ENCODE assay signal across 9 mouse cellular contexts in genomic region chr7:83745413-83746106, GRCm38 (mm10). TPM values are rescaled to one million over a fixed set of nuclear protein-coding genes. Genes with fewer than 3 reads are reported as not detected.
DNase-seq lines count a peak whose midpoint lies in the region; ATAC-seq lines count a peak whose summit lies in the region.
"Had no signal": no experiment of that assay in that cellular context is flagged by ENCODE, and none has a peak within 500 bp of the region (broad histone marks: within the 10 kb centered on the region; RNA-seq: fewer than 3 reads in every experiment).

Il16 (minus strand) TSS chr7:83745726.

- no peak within 1 kb of the TSS for H3K4me3 ChIP-seq in midbrain, embryonic 13.5 days (replicated peaks)
- no peak within 1 kb of the TSS for H3K4me3 ChIP-seq in midbrain, embryonic 14.5 days (replicated peaks; ENCODE audit: low read depth, low read length)
- H3K4me3 ChIP-seq in intestine, embryonic 14.5 days (ENCODE audit: low read depth, low read length): 0 out of 2 replicates have a peak within 1 kb of the TSS, but pooled peaks have one; percentile 15
- H3K4me3 ChIP-seq in forebrain, embryonic 14.5 days (ENCODE audit: low read depth, low read length): no peak within 1 kb of the TSS

- no peak within 1 kb of the TSS for H3K9ac ChIP-seq in midbrain, embryonic 13.5 days (replicated peaks)
- no peak within 1 kb of the TSS for H3K9ac ChIP-seq in midbrain, embryonic 14.5 days (replicated peaks; ENCODE audit: low read length)
- 0 out of 2 replicates have a peak within 1 kb of the TSS, but pooled peaks have one; percentile 8 for H3K9ac ChIP-seq in intestine, embryonic 14.5 days (ENCODE audit: low read length)
- no peak within 1 kb of the TSS for H3K9ac ChIP-seq in forebrain, embryonic 14.5 days (ENCODE audit: low read length)
- H3K9ac ChIP-seq: liver, embryonic 14.5 days had no signal

- ATAC-seq in midbrain, embryonic 13.5 days: peak; percentile 29; the same call in 1 of the 2 replicates
- ATAC-seq in midbrain, embryonic 14.5 days (ENCODE audit: low FRiP score, low TSS enrichment): no peak
- peak; percentile 74 for ATAC-seq in intestine, embryonic 14.5 days (replicated peaks; ENCODE audit: low FRiP score, low TSS enrichment, low read depth)
- ATAC-seq in neutrophil, adult 5-6 weeks (ENCODE audit: extremely low read depth, insufficient number of reproducible peaks, low FRiP score, poor library complexity, severe bottlenecking): 0 out of 2 replicates have a peak, but pooled peaks have one; percentile 13
- no peak for ATAC-seq in forebrain, embryonic 14.5 days

- H3K9me3 ChIP-seq in midbrain, embryonic 13.5 days: no peaks in the 10 kb centered on the region
- no peaks in the 10 kb centered on the region for H3K9me3 ChIP-seq in midbrain, embryonic 14.5 days (ENCODE audit: control insufficient read depth, low read length)
- H3K9me3 ChIP-seq in intestine, embryonic 14.5 days (ENCODE audit: control insufficient read depth, low read length): no peaks in the 10 kb centered on the region
- no peaks in the 10 kb centered on the region for H3K9me3 ChIP-seq in forebrain, embryonic 14.5 days (replicated peaks; ENCODE audit: control insufficient read depth, low read length)

- no peak within 1 kb of the TSS for H3K27ac ChIP-seq in midbrain, embryonic 13.5 days
- H3K27ac ChIP-seq in midbrain, embryonic 14.5 days (replicated peaks; ENCODE audit: low read depth, low read length): no peak within 1 kb of the TSS
- peak within 1 kb of the TSS; percentile 74 for H3K27ac ChIP-seq in intestine, embryonic 14.5 days (ENCODE audit: low read depth)
- H3K27ac ChIP-seq in forebrain, embryonic 14.5 days (ENCODE audit: low read depth, low read length): no peak within 1 kb of the TSS
- H3K27ac ChIP-seq: liver, embryonic 14.5 days had no signal

- no peak within 1 kb of the TSS for H3K4me2 ChIP-seq in midbrain, embryonic 13.5 days (replicated peaks)
- no peak within 1 kb of the TSS for H3K4me2 ChIP-seq in midbrain, embryonic 14.5 days (ENCODE audit: low read length)
- peak within 1 kb of the TSS; percentile 42 for H3K4me2 ChIP-seq in intestine, embryonic 14.5 days (ENCODE audit: low read length)
- no peak within 1 kb of the TSS for H3K4me2 ChIP-seq in forebrain, embryonic 14.5 days (ENCODE audit: low read length)

- no peaks in the 10 kb centered on the region for H3K36me3 ChIP-seq in midbrain, embryonic 13.5 days
- H3K36me3 ChIP-seq in midbrain, embryonic 14.5 days (ENCODE audit: control insufficient read depth, insufficient read depth, low read length): no peaks in the 10 kb centered on the region
- no peaks in the 10 kb centered on the region for H3K36me3 ChIP-seq in intestine, embryonic 14.5 days (ENCODE audit: control insufficient read depth, insufficient read depth, low read length)
- H3K36me3 ChIP-seq in forebrain, embryonic 14.5 days (ENCODE audit: control insufficient read depth, insufficient read depth, low read length): no peaks in the 10 kb centered on the region

- H3K4me1 ChIP-seq in midbrain, embryonic 13.5 days (replicated peaks): peaks cover 18% of the 10 kb centered on the region; the same call in 1 of the 2 replicates
- 0 out of 2 replicates have a peak, but pooled peaks cover 5% of the 10 kb centered on the region for H3K4me1 ChIP-seq in midbrain, embryonic 14.5 days (ENCODE audit: control insufficient read depth, insufficient read depth, low read length)
- peaks cover 14% of the 10 kb centered on the region for H3K4me1 ChIP-seq in intestine, embryonic 14.5 days (replicated peaks; ENCODE audit: control insufficient read depth, insufficient read depth, low read length)
- no peaks in the 10 kb centered on the region for H3K4me1 ChIP-seq in forebrain, embryonic 14.5 days (ENCODE audit: control insufficient read depth, insufficient read depth, low read length)

- DNase-seq in cerebellum, adult 9-10 months: peak; percentile 27
- no peak for DNase-seq in cerebellum, postnatal 4 days (ENCODE audit: low spot score in 2 of 2)
- no peak for DNase-seq in midbrain, embryonic 14.5 days
- peak; percentile 69 for DNase-seq in intestine, embryonic 14.5 days (ENCODE audit: low spot score)
- no peak for DNase-seq in forebrain, embryonic 14.5 days (ENCODE audit: low spot score)
- DNase-seq in thymus, postnatal 36 days: no peak

- 0 out of 2 replicates have a peak, but pooled peaks cover 4% of the 10 kb centered on the region for H3K27me3 ChIP-seq in midbrain, embryonic 13.5 days
- no peaks in the 10 kb centered on the region for H3K27me3 ChIP-seq in midbrain, embryonic 14.5 days (ENCODE audit: control insufficient read depth, insufficient read depth, low read length)
- H3K27me3 ChIP-seq in intestine, embryonic 14.5 days (replicated peaks; ENCODE audit: control insufficient read depth, insufficient read depth, low read length): no peaks in the 10 kb centered on the region
- no peaks in the 10 kb centered on the region for H3K27me3 ChIP-seq in forebrain, embryonic 14.5 days (replicated peaks; ENCODE audit: control insufficient read depth, insufficient read depth, low read length)

- WGBS in midbrain, embryonic 13.5 days: 48% methylated on average over 20 of the region's 20 CpGs
- 47% methylated on average over 20 of the region's 20 CpGs for WGBS in midbrain, embryonic 14.5 days
- WGBS in intestine, embryonic 14.5 days: 22% methylated on average over 20 of the region's 20 CpGs
- 66% methylated on average over 20 of the region's 20 CpGs for WGBS in forebrain, embryonic 14.5 days

RNA-seq across cellular contexts. Expression of gene Il16, which starts in this region (rescaled TPM):
- 0.74 and 0.88 TPM in 2 replicates for polyA plus RNA-seq in midbrain, embryonic 13.5 days (2015; fragmentation: Nextera tagmentation; extraction: Ambion mirVana)
- 0.43 and 0.70 TPM in 2 replicates for polyA plus RNA-seq in midbrain, embryonic 14.5 days (2014; fragmentation: Nextera tagmentation; extraction: Ambion mirVana)
- polyA plus RNA-seq in intestine, embryonic 14.5 days (2014; fragmentation: Nextera tagmentation; extraction: Ambion mirVana): 3.4 and 3.7 TPM in 2 replicates
- 454 and 474 TPM in 2 replicates for total RNA-seq in neutrophil, adult 5-6 weeks (2017)
- polyA plus RNA-seq in forebrain, embryonic 14.5 days (2014; fragmentation: Nextera tagmentation; extraction: Ambion mirVana): 0.91 and 1.3 TPM in 2 replicates

Comparison
In these comparisons a context has a peak if more than half of its experiments do, and no peak if none do; other contexts are left out.
1. DNase-seq: peak in cerebellum, adult 9-10 months (single experiment) and intestine, embryonic 14.5 days (single experiment); none in cerebellum, postnatal 4 days (0 of 2), midbrain, embryonic 14.5 days (single experiment), forebrain, embryonic 14.5 days (single experiment) and thymus, postnatal 36 days (0 of 2).
2. Peak in ATAC-seq in midbrain, embryonic 13.5 days; RNA of the gene not detected or under 1 TPM.
3. ATAC-seq: peak in intestine, embryonic 14.5 days (single experiment) and neutrophil, adult 5-6 weeks (single experiment); none in midbrain, embryonic 14.5 days (single experiment) and forebrain, embryonic 14.5 days (single experiment).